Mouse (Mus musculus): Measurements from ENCODE around the gene Cd164. TPM values are rescaled to one million over a fixed set of nuclear protein-coding genes. Genes with fewer than 3 reads are reported as not detected.

Cd164 gene
- polyA plus RNA-seq, 2 experiments from 2014 or later: 202 to 222 TPM

DNA sequence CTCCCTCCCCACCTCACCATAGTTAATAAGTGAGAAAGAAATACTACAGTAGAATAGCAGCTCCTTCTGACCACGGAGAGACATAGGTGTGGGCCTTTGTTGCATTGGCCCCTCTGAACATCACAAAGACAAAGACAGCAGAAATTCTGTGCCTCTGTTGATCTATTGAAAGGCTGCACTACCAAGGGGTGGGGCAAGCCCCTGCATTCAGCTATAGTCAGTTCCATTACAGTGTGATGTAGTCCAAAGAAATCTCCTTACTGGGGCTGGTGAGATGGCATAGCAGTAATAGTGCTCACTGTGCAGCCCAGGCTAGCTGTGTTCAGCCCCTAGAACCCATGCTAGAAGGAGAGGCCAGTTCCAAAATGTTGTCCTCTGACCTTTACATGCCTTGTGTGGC lies 14.2 kb upstream of the Cd164 start:
- ATAC-seq: no peak

DNA sequence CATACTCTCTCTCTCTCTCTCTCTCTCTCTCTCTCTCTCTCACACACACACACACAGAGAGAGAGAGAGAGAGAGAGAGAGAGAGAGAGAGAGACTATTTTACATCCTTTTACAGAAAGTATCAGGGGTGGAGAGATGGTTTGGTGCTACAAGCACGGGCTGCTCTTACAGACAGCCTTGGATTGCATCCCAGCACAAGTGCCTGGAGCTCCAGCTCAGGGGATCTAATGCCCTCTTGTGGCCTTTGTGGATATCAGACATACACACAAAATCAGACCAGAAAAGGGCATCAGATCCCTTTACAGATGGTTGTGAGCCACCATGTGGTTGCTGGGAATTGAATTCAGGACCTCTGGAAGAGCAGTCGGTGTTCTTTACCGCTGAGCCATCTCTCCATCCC lies 13.8 kb upstream of the Cd164 start:
- peak; percentile 75 for ATAC-seq

DNA sequence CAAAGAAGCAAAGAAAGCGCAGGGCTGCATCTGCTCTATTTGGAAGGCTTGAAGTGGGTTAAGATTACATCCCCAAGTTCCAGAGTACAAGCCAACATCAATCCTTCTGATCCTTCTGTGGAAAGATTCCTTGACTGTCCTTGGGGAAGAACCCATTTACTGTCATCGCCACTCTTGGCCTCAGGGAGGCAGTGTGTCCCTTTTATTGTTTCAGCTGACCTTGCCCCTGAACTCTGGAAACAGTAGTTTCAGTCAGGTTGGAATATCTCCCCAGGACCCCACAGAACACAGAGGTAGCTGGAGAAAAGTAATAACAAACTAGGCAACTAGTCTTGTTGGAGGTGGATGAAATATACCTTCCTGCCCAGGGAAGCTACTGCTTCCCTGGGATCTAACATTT lies 10.1 kb upstream of the Cd164 start:
- peak; percentile 54 for ATAC-seq

DNA sequence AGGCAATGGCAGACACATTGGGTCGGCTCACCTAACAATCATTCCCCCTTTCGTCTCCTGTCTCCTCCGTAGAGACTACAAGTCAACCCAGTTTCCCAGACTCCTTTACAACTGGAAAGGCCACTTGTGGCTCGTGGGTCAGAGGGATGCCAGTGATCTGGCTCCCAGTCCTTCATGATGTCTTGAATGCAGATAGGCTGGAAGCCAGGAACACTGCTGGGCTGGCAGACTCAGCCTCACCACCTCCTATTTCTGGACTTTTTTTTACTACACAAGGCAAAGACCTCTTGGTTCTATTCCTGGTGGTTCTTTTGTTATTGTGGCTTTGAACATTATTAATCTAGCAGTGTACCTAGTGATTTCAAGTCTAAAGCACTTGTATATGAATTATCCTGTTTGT lies 4.9 kb upstream of the Cd164 start:
- ATAC-seq: no peak

DNA sequence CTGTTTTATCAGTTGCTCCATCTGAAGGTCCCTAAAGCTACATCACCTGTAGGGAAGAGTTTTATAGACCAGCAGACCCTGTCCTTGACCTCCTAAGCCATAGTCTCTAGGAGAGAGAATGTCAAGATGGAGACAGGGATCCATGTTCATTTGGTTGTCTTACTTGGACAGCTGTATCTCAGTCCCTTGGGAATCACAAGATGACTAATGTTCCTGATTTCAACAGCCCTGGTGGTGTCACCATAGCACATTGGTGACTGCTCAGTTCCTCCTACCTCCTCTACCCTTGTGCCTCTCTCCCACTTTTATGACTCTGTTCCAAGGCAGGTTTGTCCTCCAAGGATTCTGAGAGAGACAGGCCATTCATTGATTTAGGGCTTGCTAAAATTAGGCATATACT lies 4.3 kb upstream of the Cd164 start:
- no peak for ATAC-seq

DNA sequence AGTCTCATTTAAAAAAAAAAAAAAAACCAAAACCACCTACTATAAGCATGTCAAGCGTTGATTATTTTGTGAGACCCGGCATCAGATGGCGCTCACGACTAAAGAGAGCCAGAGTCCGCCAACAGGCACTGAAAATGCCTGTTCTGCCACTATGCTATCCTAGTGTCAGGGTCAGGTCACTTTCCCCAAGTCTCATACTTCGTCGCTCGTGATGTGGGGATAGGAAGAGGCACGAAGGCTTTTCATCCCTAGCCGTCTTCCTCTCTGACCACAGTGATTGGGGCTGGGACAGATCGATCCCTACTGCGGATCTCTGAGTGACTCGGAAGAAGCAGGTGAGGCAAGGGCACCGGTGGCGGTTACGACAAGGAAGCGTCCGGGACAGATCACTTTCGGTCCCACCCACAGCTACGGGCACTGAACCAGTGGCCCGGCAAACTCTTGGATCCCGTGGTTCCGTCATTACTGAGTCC lies 670 bp upstream of the Cd164 start:
- ATAC-seq: peak; percentile 66

DNA sequence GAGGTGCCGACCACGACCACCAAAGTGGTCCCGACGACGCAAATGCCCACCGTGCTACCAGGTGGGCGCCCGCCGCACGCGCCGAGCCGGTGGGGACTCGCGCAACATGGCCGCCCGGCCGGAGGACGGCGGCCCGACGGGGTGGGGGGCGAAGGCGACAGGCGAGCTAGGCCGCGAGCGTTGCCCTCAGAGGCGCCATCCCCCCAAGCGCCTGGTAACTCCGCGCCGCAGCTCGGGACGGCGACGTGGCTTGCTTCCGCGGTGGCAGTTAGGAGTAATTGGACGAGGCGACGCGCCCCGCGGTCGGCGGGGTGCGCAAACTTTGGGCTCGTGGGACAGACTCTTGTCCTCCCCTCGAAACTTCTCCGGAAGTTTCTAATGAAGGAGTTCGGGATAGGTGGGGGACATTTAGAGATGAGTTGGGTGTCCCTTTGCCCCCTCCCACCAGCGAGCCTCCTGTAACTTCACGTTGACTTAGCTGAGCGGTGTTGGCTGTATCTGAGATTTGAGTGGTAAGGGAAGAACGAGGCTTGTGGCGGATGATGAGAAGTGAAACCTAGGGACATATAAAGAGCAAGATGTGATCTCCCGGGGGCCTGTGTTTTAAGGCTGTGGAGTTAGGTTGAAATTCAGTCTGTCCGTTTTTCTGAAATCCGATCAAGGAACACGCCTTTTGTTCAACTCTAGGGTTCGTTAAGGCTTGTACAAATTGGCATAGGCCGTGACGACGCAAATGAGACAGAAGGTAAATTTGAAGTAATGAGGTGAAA lies 611 bp downstream of the Cd164 start:
- peak; percentile 20 for ATAC-seq

DNA sequence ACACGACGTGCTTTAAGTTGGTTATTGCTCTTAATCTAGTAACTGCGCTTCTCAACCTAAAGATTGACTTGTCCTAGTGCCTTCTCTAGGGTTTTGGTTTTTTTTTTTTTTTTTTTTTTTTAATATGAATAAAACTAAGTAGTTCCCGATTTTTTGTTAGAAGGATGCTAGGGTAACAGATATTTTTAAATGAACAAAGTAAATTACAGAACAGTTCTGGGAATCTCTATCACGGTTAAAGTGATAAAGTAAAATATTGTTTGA lies 1.1 kb downstream of the Cd164 start:
- ATAC-seq: no peak

DNA sequence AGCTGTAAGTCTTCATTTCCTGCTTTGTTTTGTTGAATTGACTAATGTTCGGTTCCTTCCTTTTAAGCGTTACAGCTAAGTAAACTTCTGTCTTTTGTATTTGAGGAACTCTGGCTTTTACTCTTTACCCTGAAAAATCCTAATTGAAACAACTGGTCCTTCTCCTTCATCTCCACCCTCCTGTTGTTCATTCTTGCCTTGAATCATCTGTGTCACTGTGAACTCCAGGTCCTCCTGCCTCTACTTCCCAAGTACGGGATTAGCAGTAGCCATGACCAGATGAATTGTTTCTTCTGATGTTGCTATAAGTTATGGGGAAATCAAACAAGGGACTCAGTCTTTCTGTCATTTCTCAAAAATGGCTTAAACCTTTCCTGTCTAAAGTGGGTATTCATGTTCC lies 4.2 kb downstream of the Cd164 start:
- no peak for ATAC-seq

DNA sequence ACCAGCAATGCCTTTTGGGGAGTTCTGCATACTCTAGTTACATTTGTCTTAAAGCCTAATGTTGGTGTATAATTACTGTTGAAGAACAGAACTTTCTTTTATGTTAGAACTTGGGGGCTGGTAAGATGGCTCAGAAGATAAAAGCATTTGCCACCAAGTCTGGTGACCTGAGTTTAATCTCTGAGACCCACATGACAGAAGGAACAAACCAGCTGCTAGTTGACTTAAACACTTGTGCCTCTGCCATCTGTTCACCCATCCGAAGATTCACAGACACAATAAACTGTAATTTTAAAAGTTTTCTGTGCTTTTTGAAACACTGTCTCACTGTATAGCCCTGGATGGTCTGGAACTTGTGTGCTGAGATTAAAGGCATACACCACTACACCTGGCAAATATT lies 6.5 kb downstream of the Cd164 start:
- no peak for ATAC-seq

DNA sequence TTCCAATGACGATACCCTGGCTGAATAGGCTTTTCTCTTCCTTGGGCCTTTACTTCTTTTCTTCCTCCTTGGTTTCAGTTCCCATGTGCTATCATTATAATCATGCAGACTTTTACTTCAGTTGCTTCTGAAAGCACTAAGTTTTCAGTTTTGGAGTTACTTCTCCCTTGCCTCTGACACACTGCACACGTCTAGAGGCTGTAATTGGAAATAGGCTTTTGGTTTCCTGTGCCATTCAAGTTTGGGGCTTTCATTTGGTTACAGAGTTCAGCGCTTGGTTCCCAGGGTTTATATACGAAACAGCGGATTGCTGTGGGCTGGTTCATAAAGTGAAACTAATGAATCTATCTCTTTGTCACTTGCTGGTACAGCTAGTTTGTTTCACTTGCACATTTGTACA lies 10.8 kb downstream of the Cd164 start:
- peak; percentile 81 for ATAC-seq

DNA sequence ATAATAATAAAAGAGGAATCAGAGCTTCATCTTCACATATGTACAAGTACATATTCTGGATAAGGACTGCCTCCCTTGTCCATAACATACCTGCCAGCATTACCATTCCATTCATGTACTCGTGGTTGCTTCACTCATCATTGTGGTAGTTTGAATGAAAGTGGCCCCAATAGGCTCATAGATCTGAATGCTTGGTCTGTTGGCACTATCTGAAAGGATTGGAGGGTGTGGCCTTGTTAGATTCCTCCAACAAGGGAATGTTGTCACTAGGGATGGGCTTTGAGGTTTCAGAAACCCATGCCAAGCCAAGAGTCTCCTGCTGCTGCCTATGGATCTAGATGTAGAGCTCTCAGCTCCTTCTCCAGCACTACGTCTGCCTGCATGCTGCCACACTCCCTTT lies 16.8 kb downstream of the Cd164 start:
- ATAC-seq: no peak

DNA sequence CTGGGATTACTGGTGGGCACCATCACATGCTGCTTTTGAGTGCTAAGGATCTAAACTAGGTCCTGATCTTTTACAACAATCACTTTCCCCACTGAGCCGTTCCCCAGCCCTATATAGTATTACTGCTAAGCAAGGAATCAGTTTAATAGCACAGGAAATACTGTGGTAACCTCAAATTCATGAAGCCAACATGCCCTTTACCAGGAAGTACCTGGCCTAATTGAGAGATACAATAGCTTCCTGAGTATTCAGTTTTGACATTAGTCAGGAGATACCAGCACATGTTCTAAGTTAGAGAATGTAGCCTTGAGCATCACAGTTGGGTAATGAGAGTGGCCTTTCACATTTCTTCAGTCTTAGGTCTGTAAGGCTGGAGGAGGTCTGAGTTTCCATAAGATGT lies 17.5 kb downstream of the Cd164 start:
- peak; percentile 71 for ATAC-seq

DNA sequence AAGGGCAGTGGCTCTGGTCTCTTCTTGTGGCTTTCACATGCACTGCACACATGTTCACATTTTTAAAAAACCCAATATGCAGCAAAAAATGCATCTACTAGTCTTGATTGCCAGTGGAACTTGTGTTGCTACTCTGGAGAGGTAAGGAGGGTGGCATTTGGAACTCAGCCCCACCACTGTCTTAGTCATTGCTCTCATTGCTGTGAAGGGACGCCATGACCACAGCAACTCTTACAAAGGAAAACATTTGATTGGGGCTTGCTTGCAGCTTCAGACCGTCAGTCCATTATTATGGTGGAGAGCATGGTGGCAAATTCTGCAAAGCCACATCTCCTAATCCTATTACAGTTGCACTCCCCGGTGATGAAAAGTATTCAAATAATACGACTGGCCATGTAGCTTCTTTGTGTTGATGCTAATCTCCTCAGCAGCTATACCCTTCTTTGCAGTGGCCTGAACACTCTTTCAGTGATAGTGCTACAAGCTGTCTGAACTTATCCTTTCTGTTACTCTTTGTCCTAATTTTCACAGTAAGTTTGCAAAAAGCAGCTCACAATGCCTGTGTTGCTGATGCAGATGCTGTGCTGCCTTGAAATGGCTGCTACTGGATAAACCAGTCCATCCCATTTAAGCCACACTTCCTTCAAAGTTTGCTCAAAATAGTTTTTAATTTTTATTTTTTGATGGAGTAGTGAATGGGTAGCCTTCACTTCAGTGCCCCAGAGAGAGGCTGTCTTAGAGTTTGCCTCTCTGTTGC lies 18.2 kb downstream of the Cd164 start:
- ATAC-seq: no peak

DNA sequence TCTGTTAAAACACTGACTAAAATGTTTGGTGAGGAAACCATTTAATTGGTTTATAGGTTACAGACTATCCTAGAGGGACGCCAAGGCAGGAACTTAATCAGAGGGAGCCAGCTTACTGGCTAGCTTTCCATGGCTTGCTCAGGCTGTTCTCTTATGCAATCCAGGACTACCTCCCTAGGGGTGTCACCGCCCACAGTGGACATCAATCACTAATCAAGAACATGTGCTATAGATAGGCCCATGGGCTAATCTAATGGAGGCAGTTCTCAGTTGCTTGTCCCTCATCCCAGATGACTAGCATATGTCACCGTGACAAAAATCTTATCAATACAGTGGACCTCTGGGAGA lies 18.7 kb downstream of the Cd164 start:
- no peak for ATAC-seq

DNA sequence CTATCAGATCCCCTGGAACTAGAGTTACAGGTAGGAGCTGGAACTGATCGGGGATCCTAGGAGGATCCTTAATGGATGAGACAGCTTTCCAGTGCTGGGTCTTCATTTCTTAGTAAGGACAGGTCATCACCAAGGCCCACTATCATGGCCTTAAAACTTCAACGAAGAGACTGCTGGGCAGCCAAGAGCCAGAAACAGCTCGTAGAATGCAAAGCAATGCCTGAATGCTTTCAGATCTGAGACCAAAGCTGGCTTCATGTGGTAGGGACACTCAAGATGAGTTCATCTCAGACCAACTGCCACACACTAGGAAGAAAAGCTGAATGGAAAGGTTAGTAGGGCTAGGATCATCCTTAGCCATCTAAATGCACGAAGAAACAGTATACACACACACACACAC lies 19.8 kb downstream of the Cd164 start:
- no peak for ATAC-seq

DNA sequence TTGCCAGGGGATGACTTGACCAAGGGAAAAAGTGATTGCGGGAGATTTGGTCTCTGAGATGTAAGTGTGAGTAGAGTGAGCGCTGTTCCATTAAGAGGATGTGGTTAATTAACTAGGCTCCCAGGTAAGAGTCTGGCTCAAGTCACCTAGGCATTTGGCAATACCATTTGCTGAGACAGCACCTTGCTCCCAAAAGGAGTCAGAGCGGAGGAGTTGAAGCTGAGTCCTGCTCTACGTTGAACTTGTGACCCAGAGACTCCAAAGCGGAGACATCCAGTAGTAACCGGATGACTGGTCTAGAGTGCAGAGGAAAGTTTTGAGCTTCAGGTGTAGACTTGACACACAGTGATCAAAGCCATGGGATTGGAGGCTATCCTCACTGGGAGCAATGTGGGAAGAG lies 22.8 kb downstream of the Cd164 start:
- no peak for ATAC-seq

DNA sequence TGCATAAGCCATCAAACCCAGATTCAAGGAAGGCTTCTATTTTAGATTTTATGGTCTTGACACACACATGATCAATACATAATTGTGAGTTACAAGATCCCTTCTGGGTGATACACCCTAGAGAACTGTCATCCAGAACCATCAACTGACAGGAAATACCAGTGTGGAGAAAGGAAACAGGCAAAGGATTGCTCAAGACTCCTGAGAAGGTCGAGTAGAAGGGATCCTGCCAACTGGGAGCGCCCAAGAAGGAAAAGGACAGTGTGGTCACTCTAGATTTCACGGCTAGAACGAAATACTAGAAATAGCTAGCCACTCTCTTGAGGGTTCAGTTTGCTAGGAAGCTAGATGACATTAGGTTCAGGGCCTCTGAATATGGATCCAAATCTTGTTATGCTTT lies 24.2 kb downstream of the Cd164 start:
- no peak for ATAC-seq

DNA sequence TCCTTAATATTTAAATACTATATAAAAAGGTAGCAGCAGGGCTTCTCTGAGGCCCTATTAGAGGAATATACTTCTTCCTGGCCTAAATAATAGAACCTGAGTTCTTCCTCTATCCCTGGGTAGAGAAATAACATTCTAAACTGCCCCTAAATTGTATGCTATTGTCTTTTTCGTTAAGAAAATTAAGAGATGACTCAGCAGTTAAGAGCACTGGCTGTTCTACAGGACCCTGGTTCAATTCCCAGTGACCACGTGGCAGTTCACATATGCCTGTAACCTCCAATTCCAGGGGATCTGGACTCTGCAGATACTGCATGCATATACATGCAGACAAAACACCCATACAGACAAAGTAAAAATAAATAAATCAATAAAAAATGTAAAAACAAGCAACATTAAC lies 24.6 kb downstream of the Cd164 start:
- ATAC-seq: no peak

DNA sequence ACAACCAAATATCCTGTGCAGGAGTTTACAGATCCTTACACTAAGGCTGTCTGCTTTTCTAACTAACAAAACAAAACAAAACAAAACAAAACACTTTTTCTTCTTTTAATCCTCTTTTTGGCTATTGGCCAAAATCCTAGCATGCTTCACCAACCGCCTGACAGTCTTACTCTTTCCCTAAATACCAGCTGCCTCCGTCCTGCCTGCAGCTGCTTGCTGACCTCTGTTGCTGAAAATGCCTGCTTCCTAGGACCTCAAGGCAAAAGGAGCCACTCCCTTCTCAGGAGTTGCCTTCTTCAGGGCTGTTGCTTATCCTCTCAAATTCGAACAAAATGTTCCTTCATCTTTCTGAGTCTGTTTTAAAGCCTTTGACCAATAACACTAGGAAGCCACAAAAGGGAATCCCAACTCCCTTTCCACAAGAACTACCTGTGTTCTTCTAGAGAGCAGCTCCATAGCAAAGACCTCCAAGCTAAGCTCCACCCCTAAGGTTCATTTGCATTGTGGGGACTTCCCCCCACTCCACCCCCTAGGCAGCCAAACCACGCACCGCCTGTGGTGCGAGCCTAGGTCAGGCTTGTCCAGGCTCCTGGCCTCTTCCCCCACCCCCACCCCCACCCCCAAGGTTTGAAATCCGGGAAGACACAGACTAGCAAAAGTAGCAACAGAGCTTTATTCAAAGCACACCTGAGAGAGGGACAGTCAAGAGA lies 25.4 kb downstream of the Cd164 start:
- peak; percentile 69 for ATAC-seq

DNA sequence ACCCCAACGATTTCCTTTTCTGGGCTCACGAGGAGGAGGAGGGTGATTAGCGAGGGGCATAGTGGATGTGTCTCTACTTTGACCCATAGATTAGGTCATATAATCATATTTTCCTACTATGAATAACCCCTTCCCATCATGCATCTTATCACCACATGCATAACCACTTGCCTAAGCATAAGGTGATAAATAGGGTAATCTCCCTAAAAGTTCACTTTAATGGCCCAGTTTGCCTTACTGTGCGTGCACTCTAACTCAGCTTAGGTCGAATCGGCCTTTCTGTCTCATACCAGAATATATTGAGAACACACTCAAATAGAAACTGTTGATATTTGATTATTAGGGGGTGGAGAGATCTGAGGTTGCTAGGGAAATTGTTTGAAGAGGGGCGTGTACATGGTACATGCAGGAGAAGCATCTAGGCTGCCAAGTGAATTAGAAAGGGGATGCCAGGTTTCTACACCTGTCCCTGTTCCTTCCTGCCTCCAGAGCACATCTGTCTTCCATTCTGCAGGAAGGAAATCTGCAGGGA lies 26.1 kb downstream of the Cd164 start:
- ATAC-seq: peak; percentile 69

DNA sequence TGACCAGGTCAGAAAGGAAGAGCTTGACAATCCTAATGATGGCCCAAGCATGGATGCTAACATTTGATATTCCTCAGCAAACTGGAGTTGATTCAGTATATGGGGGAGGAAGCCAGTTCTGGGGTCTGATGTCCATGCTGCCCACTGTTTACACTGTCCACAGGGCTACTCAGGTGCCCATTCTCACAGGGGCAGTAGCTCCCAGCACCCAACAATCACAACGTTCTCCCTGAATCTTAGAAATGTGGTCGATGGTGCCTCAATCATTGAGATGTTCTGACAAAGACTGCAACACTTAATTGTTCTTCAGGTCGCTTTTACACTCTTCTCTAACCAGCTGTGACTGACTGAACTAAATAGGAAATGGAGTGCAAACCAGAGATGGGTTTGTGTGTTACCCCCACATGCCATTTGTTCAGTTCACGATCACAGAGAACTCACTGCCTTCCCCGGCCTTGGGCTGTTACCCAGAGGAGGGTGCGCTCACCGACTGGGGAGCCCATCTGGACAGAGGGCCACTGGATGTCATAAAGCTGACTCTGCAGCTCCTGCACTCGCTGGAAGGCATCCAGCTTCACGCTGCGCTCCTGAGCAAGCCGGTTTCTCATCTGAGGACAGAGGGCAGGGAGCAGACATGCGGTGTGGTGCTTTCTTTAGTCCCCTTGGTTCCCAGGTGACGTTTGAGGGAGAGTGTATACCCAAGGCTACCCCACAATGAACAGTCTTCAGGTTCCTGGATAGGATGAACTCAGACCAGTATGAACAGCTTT lies 27.4 kb downstream of the Cd164 start:
- ATAC-seq: no peak

DNA sequence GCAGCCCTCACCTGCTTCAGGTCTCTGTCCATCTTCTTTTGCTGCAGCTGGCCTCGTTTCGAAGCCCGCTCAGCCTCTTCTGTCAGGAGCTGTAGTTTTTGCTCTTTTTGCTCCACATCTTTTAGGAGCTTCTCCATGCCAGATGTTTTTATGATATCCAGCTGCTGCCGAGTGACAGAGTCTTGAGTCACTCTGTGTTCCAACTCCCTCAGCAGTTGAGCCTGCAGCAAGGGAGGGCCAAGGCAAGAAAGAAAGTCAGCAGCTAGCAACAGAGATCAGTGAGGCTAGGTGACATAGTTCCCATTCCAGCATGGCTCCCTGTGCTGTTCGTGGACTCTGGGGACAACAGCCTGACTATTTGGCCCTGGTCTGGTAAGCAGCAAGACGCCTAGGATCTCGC lies 31.5 kb downstream of the Cd164 start:
- no peak for ATAC-seq
